Mouse (Mus musculus) liver, embryonic 15.5 days (tissue): ENCODE data around the gene Gm20662. TPM values are rescaled to one million over a fixed set of nuclear protein-coding genes. Genes with fewer than 3 reads are reported as not detected.

ENCODE experiments used
- ATAC-seq: fragments of 200-750 bp; cut with Nextera tagmentation; 2 replicates; pipeline ENCODE4 v1.8.0; 2017; ENCODE audit warnings: moderate number of reproducible peaks, mild to moderate bottlenecking, moderate library complexity; ENCODE audit not compliant: insufficient read depth
- H3K27ac ChIP-seq: fragments of 300-500 bp; sonication (generic); replicated peaks from 2 replicates; pipeline ENCODE4 v1.5.1; 2015; ENCODE audit warnings: mild to moderate bottlenecking, inconsistent platforms
- H3K27me3 ChIP-seq: fragments of 300-500 bp; sonication (generic); 2 replicates; pipeline ENCODE4 v1.6.1; 2015; ENCODE audit warnings: mild to moderate bottlenecking, inconsistent platforms
- H3K36me3 ChIP-seq: fragments of 300-500 bp; sonication (generic); replicated peaks from 2 replicates; pipeline ENCODE4 v1.6.1; 2015; ENCODE audit warnings: moderate library complexity, mild to moderate bottlenecking, inconsistent platforms
- H3K4me1 ChIP-seq: fragments of 300-500 bp; sonication (generic); replicated peaks from 2 replicates; pipeline ENCODE4 v1.6.1; 2015; ENCODE audit warnings: inconsistent platforms
- H3K4me2 ChIP-seq: fragments of 300-500 bp; sonication (generic); 2 replicates; pipeline ENCODE4 v1.6.1; 2015; ENCODE audit warnings: moderate library complexity, mild to moderate bottlenecking, inconsistent platforms
- H3K4me3 ChIP-seq: fragments of 300-500 bp; sonication (generic); replicated peaks from 2 replicates; pipeline ENCODE4 v1.5.1; 2015; ENCODE audit warnings: mild to moderate bottlenecking, inconsistent platforms
- H3K9ac ChIP-seq: fragments of 300-500 bp; sonication (generic); 2 replicates; pipeline ENCODE4 v1.6.1; 2015; ENCODE audit warnings: moderate library complexity, mild to moderate bottlenecking, inconsistent platforms
- H3K9me3 ChIP-seq: fragments of 300-500 bp; sonication (generic); replicated peaks from 2 replicates; pipeline ENCODE4 v1.6.1; 2016; ENCODE audit warnings: inconsistent platforms
- WGBS: fragments of 180-500 bp; shearing (Covaris S2); methylation state at CpG from one replicate; pipeline ENCODE4 v1.1.7; 2015; ENCODE audit warnings: mixed read lengths; ENCODE audit not compliant: insufficient replicate concordance; 5-methylcytosine and 5-hydroxymethylcytosine counted together
- microRNA-seq: library from miRNA; unstranded; fragments of <30 nt; microRNA quantifications from one replicate; pipeline ENCODE4, GENCODE M21; 2016
- polyA plus RNA-seq: library from polyadenylated mRNA; unstranded; fragments of >200 nt; fragmentation: Nextera tagmentation; extraction: Ambion mirVana; gene quantifications from 2 replicates; pipeline ENCODE4 v1.2.1, GENCODE M21; 2015

Gene Gm20662
- polyA plus RNA-seq, 1 experiment from 2014 or later: not detected

- Histone ChIP-seq H3K27me3 (no peaks in the 10 kb centered on the region), H3K4me1 (peaks cover 78% of the 10 kb centered on the region), H3K9me3 (no peaks in the 10 kb centered on the region), H3K36me3 (peaks cover 41% of the 10 kb centered on the region), H3K27ac (peak within 1 kb of the TSS; percentile 99), H3K4me3 (peak within 1 kb of the TSS; percentile 80), H3K9ac (peak within 1 kb of the TSS; percentile 92), H3K4me2 (peak within 1 kb of the TSS; percentile 81)
- ATAC-seq: peak; percentile 86
- under 1% methylated on average over 52 of the region's 52 CpGs for WGBS
These were observed 98.2 kb downstream of the Gm20662 start, which contains the start of gene Apeh for GRCm38 (mm10) chr9:108094184-108094941. TSS of gene Apeh (minus strand) at chr9:108094606.

Small RNAs within 50 kb of the gene (microRNA-seq; reads per million reads assigned to microRNA genes)
- gene Mir7088: 2.0 reads per million

Other genes starting within 250 kb of the Gm20662 start
- gene Rbm5, start 225.4 kb upstream of the Gm20662 start, polyA plus RNA-seq: 63.8 and 72.0 TPM in 2 replicates
- 26.1 and 27.7 TPM in 2 replicates for gene Rbm6, start 123.1 kb upstream of the Gm20662 start, polyA plus RNA-seq
- 3.9 and 5.0 TPM in 2 replicates for gene Mon1a, start 108.2 kb upstream of the Gm20662 start, polyA plus RNA-seq
- 0.85 and 1.4 TPM in 2 replicates for gene Mst1r, start 89.5 kb upstream of the Gm20662 start, polyA plus RNA-seq
- not detected in 2 replicates for gene Actl11, start 67.9 kb upstream of the Gm20662 start, polyA plus RNA-seq
- gene Camkv, start 60.7 kb upstream of the Gm20662 start, polyA plus RNA-seq: 0.08 and 0.09 TPM in 2 replicates
- 12.6 and 14.6 TPM in 2 replicates for gene Traip, start 46.2 kb upstream of the Gm20662 start, polyA plus RNA-seq
- gene Uba7, start 20.8 kb upstream of the Gm20662 start, polyA plus RNA-seq: 55.7 and 60.1 TPM in 2 replicates
- 0.54 and 0.66 TPM in 2 replicates for gene Gm20661, start 13.3 kb upstream of the Gm20662 start, polyA plus RNA-seq
- 50.5 and 50.8 TPM in 2 replicates for gene Inka1, start 10.5 kb upstream of the Gm20662 start, polyA plus RNA-seq
- gene Cdhr4, start 3.9 kb upstream of the Gm20662 start, polyA plus RNA-seq: 1.1 and 1.5 TPM in 2 replicates
- gene Ip6k1, start 6.2 kb downstream of the Gm20662 start, polyA plus RNA-seq: 35.3 and 45.1 TPM in 2 replicates
- 15.3 and 16.3 TPM in 2 replicates for gene Gmppb, start 52.9 kb downstream of the Gm20662 start, polyA plus RNA-seq
- gene Amigo3, start 56.8 kb downstream of the Gm20662 start, polyA plus RNA-seq: 1.5 and 1.8 TPM in 2 replicates
- 41.1 and 51.2 TPM in 2 replicates for gene Mst1, start 84.1 kb downstream of the Gm20662 start, polyA plus RNA-seq
- gene Rnf123, start 87.0 kb downstream of the Gm20662 start, polyA plus RNA-seq: 100 and 123 TPM in 2 replicates
- 194 and 242 TPM in 2 replicates for gene Apeh, start 98.3 kb downstream of the Gm20662 start, polyA plus RNA-seq
- gene Bsn, start 194.0 kb downstream of the Gm20662 start, polyA plus RNA-seq: 1.4 TPM in 2 replicates